Mouse (Mus musculus) monocyte, adult 5-6 weeks (primary cell): ENCODE data around the gene Ccdc73. TPM values are rescaled to one million over a fixed set of nuclear protein-coding genes. Genes with fewer than 3 reads are reported as not detected.
"Not testable (repeated sequence)": the region's sequence is repeated elsewhere in the genome, so short reads cannot be mapped to it uniquely, and the experiment has no call there.

Experiments
- ATAC-seq: fragments of 153-309, 156-312 bp; replicated peaks from 2 replicates; pipeline ENCODE4 v1.8.0; 2017; ENCODE audit warnings: mild to moderate bottlenecking; ENCODE audit not compliant: low TSS enrichment, insufficient number of reproducible peaks, severe bottlenecking, poor library complexity, low FRiP score
- total RNA-seq: library from RNA; stranded (forward); fragments of 200-1000, 200-491, 200-594 nt; gene quantifications from 3 replicates; pipeline ENCODE4 v1.2.3, GENCODE M21; 2017

Ccdc73 gene
- total RNA-seq, 1 experiment from 2014 or later: 29.1 TPM

DNA sequence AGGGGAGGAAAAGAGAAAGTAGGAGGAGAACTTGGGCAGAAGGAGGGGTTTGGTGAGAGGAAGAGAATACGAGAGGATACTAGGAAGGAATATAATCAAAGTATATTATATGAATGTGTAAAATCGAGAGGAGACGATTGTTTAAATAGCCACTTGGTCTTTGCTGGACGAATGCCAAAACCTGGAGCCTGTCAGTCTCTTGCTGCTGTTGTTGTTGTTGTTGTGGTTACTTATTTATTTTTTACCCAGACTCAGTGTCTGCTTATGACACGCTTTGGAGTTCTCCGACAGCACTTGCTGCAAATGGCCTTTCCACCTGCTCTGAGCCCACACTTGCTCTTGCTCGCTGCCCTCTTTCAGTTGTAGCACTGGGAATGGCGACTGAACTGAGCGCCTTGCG is 7.2 kb upstream of the Ccdc73 start:
- no peak for ATAC-seq

DNA sequence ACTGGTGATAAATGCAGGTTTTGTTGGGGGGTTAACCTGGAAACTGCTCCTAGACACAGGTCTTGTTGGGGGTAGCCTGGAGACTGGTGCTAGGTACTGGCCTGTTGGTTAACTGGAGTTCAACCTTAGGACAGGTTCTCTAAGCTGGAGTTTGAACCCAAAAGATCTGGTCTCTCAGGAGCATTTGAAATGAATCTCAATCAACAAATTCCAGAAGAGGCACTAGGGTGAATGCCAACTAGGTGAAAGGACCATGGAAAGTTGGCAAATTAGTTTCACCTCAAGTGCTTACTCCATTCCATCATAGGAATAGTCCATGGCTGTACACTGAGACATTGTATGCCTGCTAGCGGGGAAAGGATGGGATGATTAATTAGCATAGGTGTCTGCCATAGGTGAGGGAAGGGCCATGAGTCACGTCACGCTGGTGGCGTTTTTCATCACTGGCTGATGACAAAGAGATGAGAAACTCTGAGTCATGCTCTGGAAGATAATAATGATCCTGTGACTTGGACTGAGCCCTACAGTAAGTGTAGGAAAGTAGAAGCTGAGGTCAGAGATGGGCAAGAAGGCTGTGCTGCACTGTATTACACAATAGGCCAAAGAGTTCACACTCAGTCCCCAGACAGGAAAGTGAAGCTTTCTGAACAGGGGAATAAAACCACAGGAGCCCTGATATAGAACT is 3.3 kb upstream of the Ccdc73 start:
- ATAC-seq: no peak

DNA sequence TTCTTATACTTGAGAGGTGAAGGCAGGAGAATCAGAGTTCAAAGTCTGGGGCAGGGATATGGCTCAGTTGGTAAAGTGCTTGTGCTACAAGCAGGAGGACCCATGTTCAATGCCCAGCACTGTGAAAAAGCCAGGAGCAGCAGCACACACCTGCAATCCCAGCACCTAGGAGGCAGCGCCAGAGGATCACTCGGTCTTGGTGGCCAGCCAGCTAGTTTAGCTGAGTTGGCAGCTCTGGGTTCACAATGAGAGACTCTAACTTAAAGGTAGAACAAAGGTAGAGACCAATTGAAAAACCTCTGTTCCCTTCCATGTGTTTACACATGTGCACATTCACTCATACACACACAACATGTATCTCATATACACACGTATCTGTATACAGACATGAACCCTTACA is 1.5 kb downstream of the Ccdc73 start:
- no peak for ATAC-seq

DNA sequence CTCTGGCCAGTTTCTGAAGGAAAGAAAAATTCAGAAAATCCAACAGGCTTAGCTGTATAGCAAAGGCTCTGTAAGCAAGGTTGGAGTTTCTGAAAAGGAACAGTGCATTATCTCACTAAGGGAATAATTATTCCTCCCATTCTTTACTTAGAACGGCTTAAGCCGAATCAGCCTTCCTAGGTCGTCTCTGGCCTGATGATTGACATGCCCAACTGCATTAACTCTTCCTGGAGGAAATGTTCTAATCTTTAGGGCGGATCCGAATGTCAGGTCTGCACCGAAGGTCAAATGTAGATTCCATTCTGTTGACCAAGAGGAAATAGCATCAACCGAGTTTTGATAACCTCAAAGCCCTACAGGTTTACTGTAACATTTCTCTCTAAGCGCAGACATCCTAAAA is 11.2 kb downstream of the Ccdc73 start:
- no peak for ATAC-seq

DNA sequence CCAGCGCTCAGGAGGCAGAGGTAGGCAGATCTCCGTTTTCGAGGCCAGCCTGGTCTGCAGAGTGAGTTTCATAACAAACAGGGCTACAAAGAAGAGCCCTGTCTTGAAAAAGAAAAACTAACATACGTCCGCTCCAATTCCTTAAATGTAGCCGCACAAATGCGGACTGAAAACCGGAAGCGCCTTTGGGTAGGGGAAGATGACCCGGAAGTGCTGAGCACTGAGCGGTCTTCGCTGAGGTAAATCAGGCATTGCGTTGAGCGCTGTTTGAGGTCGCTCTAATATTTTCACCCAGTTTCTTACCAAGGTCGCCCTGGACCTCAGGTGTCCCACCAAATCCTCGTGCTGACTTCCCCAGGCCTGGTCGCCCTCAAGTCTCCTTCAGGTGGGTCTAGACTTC is 18.5 kb downstream of the Ccdc73 start:
- no peak for ATAC-seq

DNA sequence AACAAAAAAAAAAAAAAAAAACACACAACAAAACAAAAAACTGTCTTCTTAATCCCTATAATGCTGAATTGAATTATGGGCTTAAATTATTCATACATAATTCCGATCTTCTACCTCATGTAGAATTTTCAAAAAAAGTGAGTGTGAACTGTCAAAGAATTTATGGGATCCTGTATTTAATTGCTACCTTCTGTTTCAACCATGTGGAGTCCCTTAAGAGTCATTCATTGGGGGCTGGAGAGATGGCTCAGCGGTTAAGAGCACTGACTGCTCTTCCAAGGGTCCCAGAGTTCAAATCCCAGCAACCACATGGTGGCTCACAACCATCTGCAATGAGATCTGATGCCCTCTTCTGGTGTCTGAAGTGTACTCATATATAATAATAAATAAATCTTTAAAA is 19.7 kb downstream of the Ccdc73 start:
- not testable (repeated sequence) for ATAC-seq

DNA sequence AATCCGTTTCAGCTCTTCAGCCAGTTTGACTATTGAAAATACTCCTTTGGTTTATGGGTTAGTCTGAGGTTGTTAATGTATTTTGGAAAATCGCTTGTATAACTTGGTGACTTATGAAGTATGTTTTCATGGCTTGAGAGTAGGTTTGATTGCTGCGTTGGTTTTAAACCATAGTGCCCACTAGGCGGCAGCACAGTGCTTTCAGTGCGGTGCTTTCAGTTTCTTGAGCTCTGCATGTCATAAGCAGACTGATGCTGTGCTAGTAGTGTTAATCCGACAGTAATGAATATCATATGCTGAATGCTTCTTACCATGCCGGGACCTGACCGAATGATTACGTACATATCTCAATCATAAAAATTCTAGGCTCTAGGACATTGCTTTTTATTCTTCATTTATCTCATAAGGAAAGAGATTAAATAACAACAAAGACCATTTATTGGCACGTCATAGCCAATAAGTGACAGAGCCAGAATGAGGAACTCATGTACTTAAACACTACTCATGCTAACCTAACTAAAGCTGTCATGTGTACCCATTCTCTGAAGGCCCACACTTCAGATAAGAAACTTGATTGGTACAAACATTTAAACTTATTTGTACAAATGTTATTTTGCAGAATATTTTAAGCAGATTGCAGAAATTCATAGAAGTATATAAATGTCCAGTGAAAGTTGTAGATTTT is 20.4 kb downstream of the Ccdc73 start:
- ATAC-seq: peak; percentile 76

DNA sequence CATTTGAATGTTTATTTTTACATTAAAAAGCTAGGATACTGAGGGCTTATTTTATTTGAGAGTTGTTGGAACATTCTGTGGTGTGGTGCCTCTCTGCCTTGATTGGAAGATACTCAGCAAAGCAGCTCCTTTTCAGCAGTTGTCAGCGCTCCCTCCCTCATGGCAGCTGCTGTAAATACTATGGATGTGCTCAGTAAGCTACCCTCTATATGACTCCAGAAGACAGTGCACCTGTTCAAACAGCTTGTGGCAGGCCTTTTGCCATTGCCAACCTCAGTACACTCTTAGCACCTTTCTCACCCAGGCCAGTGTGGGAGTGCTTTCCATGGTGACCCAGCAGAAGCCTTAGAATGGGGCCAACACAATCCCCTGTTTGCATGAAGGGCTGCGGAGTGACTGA is 32.4 kb downstream of the Ccdc73 start:
- ATAC-seq: no peak

DNA sequence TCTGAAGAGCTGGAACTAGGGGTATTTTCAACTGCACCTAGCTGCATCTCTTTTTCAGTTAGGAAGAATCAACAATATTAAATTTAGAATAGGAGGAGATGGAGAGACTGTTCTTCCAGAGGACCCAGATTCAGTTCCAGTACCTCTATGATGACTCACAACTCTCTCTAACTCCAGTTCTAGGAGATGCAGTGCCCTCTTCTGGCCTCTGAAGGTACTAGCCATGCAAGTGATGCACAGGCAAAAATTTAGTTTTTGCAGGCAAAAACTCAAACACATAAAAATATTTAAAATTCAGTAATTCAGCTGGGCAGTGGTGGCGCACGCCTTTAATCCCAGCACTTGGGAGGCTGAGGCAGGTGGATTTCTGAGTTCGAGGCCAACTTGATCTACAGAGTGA is 48.1 kb downstream of the Ccdc73 start:
- ATAC-seq: no peak

DNA sequence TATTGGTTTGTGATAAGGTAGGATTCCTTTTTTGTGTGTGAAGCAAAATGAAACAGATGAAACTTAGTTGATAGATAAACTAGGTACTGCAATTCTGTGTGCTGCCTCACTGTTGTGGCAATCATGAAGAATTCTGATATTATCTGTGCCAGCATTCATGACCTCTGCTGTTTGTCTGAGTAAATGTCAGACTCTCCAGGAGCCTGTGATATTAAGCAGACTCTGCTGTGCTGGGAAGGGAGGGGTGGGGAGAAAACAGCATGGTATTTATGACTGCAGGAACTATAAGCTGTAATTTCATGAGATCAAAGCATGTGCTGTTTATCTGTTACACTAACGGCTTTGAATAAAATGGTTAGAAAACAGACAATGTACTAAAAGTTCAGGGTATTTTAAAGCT is 96.9 kb downstream of the Ccdc73 start:
- ATAC-seq: no peak

DNA sequence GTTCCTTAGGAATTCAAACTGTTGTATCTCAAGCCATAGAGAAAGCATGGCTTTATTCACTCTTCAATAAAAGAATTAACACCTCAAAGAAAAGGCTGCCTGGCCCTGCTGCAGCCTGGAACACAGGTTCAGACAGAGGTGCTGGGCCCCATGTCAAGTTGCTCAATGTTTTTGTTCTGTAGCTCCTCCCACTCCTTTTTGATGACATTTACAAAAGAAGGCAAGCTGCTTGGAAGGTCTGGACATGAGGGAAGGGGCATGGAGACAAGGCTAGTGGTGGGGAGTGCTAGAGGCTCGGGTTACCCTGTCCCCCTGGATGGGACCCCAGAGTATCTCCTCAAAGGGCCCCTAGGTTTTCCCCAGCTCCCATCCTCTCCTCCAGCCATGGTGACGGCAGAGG is 114.1 kb downstream of the Ccdc73 start:
- ATAC-seq: no peak

DNA sequence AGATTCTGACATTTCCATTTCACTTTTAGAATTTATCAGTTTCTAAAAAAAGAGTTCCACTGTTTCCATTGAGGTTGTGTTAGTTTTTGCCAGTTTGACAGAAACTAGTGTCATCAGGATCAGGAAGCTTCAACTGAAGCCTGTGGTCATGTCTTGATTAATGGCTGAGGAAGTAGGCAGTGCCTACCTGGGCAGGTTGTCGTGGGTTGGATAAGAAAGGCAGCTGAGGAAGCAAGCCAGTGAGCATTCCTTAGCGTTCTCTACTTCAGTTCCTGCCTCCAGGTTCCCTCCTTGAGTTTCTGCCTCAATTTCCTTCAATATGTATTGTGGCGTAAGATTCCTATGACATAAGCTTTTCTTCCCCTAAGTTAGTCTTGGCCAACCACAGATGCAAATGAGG is 118.2 kb downstream of the Ccdc73 start:
- no peak for ATAC-seq

DNA sequence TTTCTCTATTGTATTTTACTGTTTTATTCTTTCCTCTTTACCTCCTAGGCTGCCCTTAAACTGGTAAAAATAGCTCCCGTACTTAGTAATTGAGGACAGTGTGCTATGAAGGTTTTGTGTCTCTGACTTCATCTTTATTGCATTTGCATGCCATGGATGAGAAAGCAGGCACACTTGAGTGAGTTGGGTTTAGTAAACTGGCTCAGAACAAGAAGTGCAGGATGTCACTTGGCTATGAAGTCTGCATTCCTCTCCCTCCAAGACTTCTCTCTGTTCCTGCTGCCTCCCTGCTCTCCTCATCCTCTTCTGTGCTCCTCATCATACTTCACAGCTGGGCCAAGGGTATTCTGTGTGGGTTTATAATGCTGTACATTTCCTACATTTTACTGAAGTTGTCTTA is 121.4 kb downstream of the Ccdc73 start:
- no peak for ATAC-seq

DNA sequence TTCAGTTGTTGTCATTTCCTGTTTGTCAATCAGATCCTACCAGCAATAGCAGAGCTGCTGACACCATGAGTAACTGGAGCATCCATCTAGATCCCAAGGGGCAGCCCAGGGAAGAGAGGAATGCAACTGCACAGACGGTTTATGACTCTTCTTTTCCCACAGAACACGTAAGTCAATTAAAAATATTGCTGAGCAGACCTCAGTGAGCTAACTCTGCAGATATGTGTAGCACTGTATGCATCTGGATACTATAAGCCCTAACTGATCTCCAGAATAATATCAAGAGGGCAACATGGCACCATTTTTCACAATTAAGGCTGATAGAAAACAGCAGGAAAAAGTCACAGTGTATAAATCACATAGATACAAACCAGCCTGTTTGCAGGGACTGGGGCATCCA is 126.8 kb downstream of the Ccdc73 start:
- ATAC-seq: no peak

DNA sequence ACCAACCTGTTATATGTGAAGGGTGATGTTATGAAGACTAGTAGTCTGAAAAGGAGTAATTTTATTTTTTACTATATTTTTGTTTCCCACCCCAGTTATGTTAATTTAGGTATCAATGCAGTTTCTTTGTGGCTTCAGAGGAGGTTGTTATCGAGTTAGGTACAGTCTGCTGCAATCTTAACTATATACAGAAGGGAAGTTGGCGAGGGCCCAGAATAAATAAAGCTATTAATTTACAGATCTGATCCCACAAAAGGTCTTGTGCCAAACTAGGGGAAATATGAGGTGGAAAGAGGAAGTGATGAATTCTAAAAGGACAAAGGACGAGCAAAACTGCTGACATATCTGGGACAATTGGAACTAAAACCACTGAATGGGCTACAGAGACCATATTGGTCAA is 128.6 kb downstream of the Ccdc73 start:
- ATAC-seq: no peak

DNA sequence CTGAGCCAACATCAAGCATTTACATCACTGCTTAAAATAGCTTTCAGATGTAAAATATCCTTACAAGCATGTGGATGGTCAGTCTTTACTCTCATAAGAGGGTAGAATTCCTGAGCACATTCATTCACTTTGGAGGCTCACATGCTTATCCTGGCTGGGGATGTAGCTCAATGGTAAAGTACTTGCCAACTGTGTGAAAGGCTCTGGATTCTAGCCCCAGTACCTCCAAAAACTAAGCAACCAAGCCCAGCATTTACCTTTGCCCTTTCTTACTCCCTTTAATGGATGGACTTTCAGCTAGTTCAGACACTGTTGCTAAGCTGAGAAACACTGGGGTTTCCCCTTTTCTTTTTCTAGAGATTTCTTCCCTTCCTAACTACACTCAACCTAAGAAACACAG is 139.6 kb downstream of the Ccdc73 start:
- no peak for ATAC-seq

DNA sequence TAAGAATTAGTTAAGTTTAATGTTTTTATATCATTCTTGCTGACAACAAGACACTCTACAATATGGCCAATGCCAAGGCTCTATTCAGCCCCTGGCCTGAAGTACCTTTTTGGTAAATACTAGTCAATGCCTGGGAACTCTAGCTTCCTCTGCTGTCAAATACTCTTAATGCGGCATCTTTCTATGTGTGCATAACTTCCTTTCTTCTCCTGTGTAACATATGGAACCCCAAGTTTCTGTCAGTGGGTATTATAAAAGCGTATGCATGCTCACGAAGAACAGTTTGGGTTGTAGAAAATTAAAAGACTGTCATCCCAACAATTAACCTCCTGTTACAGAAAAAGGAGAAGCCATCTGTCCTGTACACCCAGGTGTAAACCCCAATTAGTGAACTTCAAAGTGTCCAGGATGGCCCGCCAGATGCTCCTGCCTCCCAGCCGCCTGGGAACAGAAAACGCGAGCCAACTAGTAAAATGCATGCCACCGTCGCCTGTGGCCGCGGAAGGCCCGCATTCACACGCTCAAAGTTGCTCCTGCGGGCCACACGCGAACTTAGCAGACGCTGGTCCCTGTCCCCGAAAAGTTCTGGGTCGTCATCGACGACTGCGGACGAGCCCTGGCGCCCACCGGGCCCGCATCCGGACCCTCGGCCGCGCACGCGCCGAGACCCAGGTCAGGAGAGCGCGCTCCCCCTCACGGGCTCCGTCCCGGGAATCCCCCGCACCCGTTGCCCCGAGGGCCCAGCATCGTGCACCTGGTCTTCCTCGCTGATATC is 148.8 kb downstream of the Ccdc73 start:
- no peak for ATAC-seq

DNA sequence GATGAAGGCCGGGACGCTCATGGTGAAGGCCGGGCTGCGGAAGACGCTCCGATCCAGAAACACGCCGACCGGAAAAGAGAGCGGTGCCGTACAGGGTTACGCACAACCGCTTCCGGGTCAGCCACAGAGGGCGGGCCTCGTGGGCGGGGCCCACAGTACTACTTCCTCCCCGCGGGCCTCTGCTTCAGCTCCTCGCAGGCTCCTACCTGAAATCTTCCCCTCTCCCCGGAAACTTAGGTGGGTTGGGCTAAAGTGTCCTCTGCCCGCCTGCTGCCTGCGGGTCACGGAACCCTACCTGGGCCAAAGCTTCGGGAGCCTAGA is 149.3 kb downstream of the Ccdc73 start, which contains the start of gene Eif3m:
Eif3m (minus strand) TSS at position 114 of the 321 bp plus-strand sequence.
- peak; percentile 98 for ATAC-seq

DNA sequence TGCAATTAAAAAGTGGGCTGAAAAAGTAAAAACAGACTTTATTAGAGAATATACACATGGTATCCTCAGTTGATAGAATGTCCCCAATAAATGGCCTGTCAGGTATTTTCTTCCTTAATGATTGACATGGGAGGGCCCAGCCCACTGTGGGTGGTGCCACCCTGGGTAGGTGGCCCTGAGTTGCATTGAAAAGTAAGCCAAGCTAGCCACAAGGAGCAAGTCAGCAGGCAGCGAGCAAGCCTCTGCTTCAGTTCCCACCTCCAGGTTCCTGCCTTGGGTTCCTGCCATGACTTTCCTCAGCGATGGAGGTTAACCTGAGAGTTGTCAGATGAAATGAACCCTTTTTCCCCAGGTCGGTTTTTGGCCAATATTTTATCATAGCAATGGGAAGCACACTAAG is 150.2 kb downstream of the Ccdc73 start:
- ATAC-seq: no peak

DNA sequence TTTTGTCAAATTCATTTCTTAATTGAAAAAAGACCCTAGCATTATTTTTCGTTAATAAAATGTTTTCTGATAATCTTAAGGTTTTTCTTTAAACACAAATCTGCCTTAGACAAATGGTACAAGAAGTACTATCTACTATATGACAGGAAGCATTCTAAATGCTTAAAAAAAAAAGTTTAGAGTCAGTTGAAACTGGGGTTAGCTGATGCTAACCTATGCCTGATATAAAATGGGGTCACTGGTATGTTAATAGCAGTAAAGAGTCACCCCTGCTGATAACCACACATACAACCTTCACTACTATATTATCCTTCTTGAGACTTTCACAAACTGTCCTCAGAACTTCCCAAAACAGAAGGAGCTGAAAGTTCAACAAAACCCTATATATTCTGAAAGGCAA is 151.9 kb downstream of the Ccdc73 start:
- no peak for ATAC-seq
